In the genomic region with DNA sequence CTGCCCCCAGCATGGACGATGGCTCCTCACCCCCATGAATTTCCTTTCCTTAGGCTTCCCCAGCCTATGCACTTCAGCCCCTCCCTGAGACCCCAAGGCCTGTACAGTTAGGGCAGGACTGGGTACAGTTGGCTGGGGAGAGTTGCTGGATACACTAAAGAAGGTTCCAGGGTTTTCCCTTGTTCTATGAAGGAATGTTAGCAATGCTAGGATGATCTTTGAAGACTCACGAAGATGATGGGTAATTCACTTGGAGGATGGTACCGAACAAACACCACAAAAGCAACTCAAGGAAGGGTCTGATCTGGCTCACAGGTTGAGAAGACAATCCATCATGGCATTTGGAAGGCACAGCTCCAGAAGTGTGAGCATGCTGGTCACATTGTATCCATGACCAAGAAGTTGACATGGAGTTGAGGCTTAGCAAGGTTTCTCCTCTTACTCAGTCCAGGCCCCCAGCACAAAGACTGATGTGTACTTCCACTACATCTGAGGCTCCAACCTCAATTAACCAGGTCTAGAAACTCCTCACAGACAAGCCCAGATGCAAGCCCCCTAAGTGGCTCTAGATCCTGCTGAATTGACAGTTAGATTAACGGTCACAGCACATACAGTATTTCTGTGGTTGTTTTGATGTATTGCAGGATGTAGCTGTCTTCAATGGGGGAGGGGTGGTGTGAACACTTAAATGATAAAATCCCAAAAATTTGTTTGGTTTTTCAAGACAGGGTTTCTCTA, we compare ENCODE assay signal across 23 mouse cellular contexts. TPM values are rescaled to one million over a fixed set of nuclear protein-coding genes. Genes with fewer than 3 reads are reported as not detected.
DNase-seq lines count a peak whose midpoint lies in the region; ATAC-seq and TF ChIP-seq lines count a peak whose summit lies in the region.
"Had no signal": no experiment of that assay in that cellular context is flagged by ENCODE, and none has a peak within 500 bp of the region (broad histone marks: within the 10 kb centered on the region; RNA-seq: fewer than 3 reads in every experiment).

No protein-coding gene starts in this region.

- TF ChIP-seq POLR2A in lung, adult 2 months (IDR thresholded peaks at IDR 0.05; ENCODE audit: borderline replicate concordance, extremely low read depth, low read depth, low read length) = no peak

- no peak for DNase-seq in heart, embryonic 10.5 days (ENCODE audit: low spot score)
- peak; percentile 48 for DNase-seq in CD4-positive, CD25-positive, alpha-beta regulatory T cell, adult 2 months (ENCODE audit: low read depth, low spot score)
- DNase-seq in thymus, postnatal 25 days = peak; percentile 68
- no peak for DNase-seq in lung, adult 2 months
- DNase-seq in left cerebral cortex, postnatal 14 days (ENCODE audit: low spot score in 2 of 2) = no peak
- DNase-seq: cerebellum, adult 8-10 months; heart, adult 2 months; kidney, adult 11 months; layer of hippocampus, postnatal 36 days; left cerebral cortex, postnatal 4 days; liver; lung, adult 18-20 months; midbrain, embryonic 14.5 days; spleen, adult 18-20 months had no signal

- no peaks in the 10 kb centered on the region for H3K9me3 ChIP-seq in heart, embryonic 15.5 days (replicated peaks)
- H3K9me3 ChIP-seq in heart, embryonic 10.5 days = no peaks in the 10 kb centered on the region
- H3K9me3 ChIP-seq: embryonic facial prominence, embryonic 10.5 days; forebrain, embryonic 13.5 days had no signal

- no peak for TF ChIP-seq CTCF in lung, adult 2 months (IDR thresholded peaks at IDR 0.05; ENCODE audit: insufficient read depth, low read length)

- no peak overlapping the region for H3K9ac ChIP-seq in heart, embryonic 15.5 days
- H3K9ac ChIP-seq: forebrain, embryonic 13.5 days had no signal

- no peak overlapping the region for H3K4me2 ChIP-seq in heart, embryonic 15.5 days
- H3K4me2 ChIP-seq: forebrain, embryonic 13.5 days had no signal

- H3K27me3 ChIP-seq in heart, embryonic 15.5 days = no peaks in the 10 kb centered on the region
- no peaks in the 10 kb centered on the region for H3K27me3 ChIP-seq in heart, embryonic 10.5 days (ENCODE audit: insufficient read depth, poor library complexity, severe bottlenecking)
- H3K27me3 ChIP-seq: forebrain, embryonic 13.5 days had no signal

- intact Hi-C loops in left cerebral cortex, postnatal 14 days (cut with DNase I) = no loop called here

- H3K27ac ChIP-seq in heart, embryonic 15.5 days = 0 out of 2 replicates have a peak overlapping the region, but pooled peaks have one; percentile 5
- H3K27ac ChIP-seq in heart, embryonic 10.5 days = no peak overlapping the region; the same call in 1 of the 2 replicates
- H3K27ac ChIP-seq: embryonic facial prominence, embryonic 10.5 days; forebrain, embryonic 13.5 days; heart, adult 2 months; kidney, postnatal 0 days; layer of hippocampus, adult 2 months; macrophage had no signal

- ATAC-seq in heart, embryonic 15.5 days (replicated peaks; ENCODE audit: insufficient number of reproducible peaks, insufficient read depth, low FRiP score, low read depth) = no peak
- ATAC-seq in inflammation-experienced regulatory T-cells, adult 6 months = peak; percentile 73
- ATAC-seq: forebrain, embryonic 13.5 days; hindbrain, embryonic 16.5 days had no signal

- 86% methylated on average over 4 of the region's 4 CpGs for WGBS in heart, embryonic 15.5 days
- 82% methylated on average over 4 of the region's 4 CpGs for WGBS in heart, embryonic 10.5 days
- 91% methylated on average over 4 of the region's 4 CpGs for WGBS in lung, adult 2 months

- H3K4me1 ChIP-seq in heart, embryonic 15.5 days (replicated peaks) = peaks cover 15% of the 10 kb centered on the region
- peaks cover 16% of the 10 kb centered on the region for H3K4me1 ChIP-seq in heart, embryonic 10.5 days
- H3K4me1 ChIP-seq in lung, adult 2 months (ENCODE audit: control insufficient read depth, insufficient read depth, low read length) = no peaks in the 10 kb centered on the region
- H3K4me1 ChIP-seq: forebrain, embryonic 13.5 days had no signal

- no peak overlapping the region for H3K4me3 ChIP-seq in heart, embryonic 15.5 days
- H3K4me3 ChIP-seq in heart, embryonic 10.5 days = no peak overlapping the region
- H3K4me3 ChIP-seq in lung, adult 2 months (replicated peaks; ENCODE audit: extremely low read depth, low read depth, low read length) = no peak overlapping the region
- H3K4me3 ChIP-seq: embryonic facial prominence, embryonic 10.5 days; forebrain, embryonic 13.5 days; heart, adult 2 months; layer of hippocampus, adult 2 months had no signal

- no peaks in the 10 kb centered on the region for H3K36me3 ChIP-seq in heart, embryonic 15.5 days
- H3K36me3 ChIP-seq in heart, embryonic 10.5 days = no peaks in the 10 kb centered on the region
- H3K36me3 ChIP-seq: embryonic facial prominence, embryonic 10.5 days had no signal

RNA-seq across cellular contexts. Expression of a gene that starts 55.8 kb away (rescaled TPM):
- 19.8 and 26.6 TPM in 2 replicates for polyA plus RNA-seq in heart, embryonic 15.5 days (2015; fragmentation: Nextera tagmentation; extraction: Ambion mirVana)
- 45.5 and 53.6 TPM in 2 replicates for polyA plus RNA-seq in heart, embryonic 10.5 days (2016; fragmentation: Nextera tagmentation; extraction: Ambion mirVana)
- 10 to 100 TPM in 1 of 3 experiments, 1 to 10 TPM in 2; 6.6 to 30.2 (median 8.4) TPM for polyA plus RNA-seq in inflammation-experienced regulatory T-cells, adult 6 months (2017; shearing (Covaris generic))
- 0.28 and 0.46 TPM in 2 replicates for polyA plus RNA-seq in lung, adult 2 months (2012; rRNA removed)
- total RNA-seq in left cerebral cortex, postnatal 14 days (2021) = 1 to 10 TPM; 5.9 to 6.2 TPM
- total RNA-seq: gastrocnemius, adult 8-10 months had no signal

RNA-seq across cellular contexts. Expression of a gene that starts 55.9 kb away (rescaled TPM):
- 28.5 and 38.9 TPM in 2 replicates for polyA plus RNA-seq in heart, embryonic 15.5 days (2015; fragmentation: Nextera tagmentation; extraction: Ambion mirVana)
- polyA plus RNA-seq in heart, embryonic 10.5 days (2016; fragmentation: Nextera tagmentation; extraction: Ambion mirVana) = 52.9 and 58.7 TPM in 2 replicates
- 10 to 100 TPM; 36.3 to 43.1 (median 40.9) TPM for polyA plus RNA-seq in inflammation-experienced regulatory T-cells, adult 6 months (2017; shearing (Covaris generic))
- 15.3 and 17.4 TPM in 2 replicates for polyA plus RNA-seq in lung, adult 2 months (2012; rRNA removed)
- total RNA-seq in left cerebral cortex, postnatal 14 days (2021) = 10 to 100 TPM; 33.5 to 34.9 TPM

Comparison
In these comparisons a context has a peak if more than half of its experiments do, and no peak if none do; other contexts are left out.
1. DNase-seq: peak in CD4-positive, CD25-positive, alpha-beta regulatory T cell, adult 2 months (single experiment) and thymus, postnatal 25 days (single experiment); none in heart, embryonic 10.5 days (single experiment), lung, adult 2 months (single experiment) and left cerebral cortex, postnatal 14 days (0 of 2).